Mouse (Mus musculus) embryonic facial prominence, embryonic 15.5 days (tissue): ENCODE data around the gene Fancf. TPM values are rescaled to one million over a fixed set of nuclear protein-coding genes. Genes with fewer than 3 reads are reported as not detected.
A peak's percentile ranks its signal among the peaks of the same experiment; 100 is the strongest.

ENCODE experiments used
- ATAC-seq: fragments of 200-750 bp; cut with Nextera tagmentation; 2 replicates; pipeline ENCODE4 v1.8.0; 2017; ENCODE audit warnings: low read depth, moderate TSS enrichment; ENCODE audit not compliant: insufficient number of reproducible peaks, low FRiP score, low TSS enrichment
- H3K27ac ChIP-seq: fragments of 300-500 bp; sonication (generic); replicated peaks from 2 replicates; pipeline ENCODE4 v1.5.1; 2015; ENCODE audit warnings: mild to moderate bottlenecking, inconsistent platforms
- H3K27me3 ChIP-seq: fragments of 300-500 bp; sonication (generic); 2 replicates; pipeline ENCODE4 v1.6.1; 2015; ENCODE audit warnings: inconsistent platforms
- H3K36me3 ChIP-seq: fragments of 300-500 bp; sonication (generic); 2 replicates; pipeline ENCODE4 v1.6.1; 2015; ENCODE audit warnings: mild to moderate bottlenecking, inconsistent platforms
- H3K4me1 ChIP-seq: fragments of 300-500 bp; sonication (generic); 2 replicates; pipeline ENCODE4 v1.6.1; 2015; ENCODE audit warnings: inconsistent platforms
- H3K4me2 ChIP-seq: fragments of 300-500 bp; sonication (generic); replicated peaks from 2 replicates; pipeline ENCODE4 v1.6.1; 2015; ENCODE audit warnings: mild to moderate bottlenecking, inconsistent platforms
- H3K4me3 ChIP-seq: fragments of 300-500 bp; sonication (generic); replicated peaks from 2 replicates; pipeline ENCODE4 v1.5.1; 2015; ENCODE audit warnings: mild to moderate bottlenecking, inconsistent platforms
- H3K9ac ChIP-seq: fragments of 300-500 bp; sonication (generic); 2 replicates; pipeline ENCODE4 v1.6.1; 2015; ENCODE audit warnings: inconsistent platforms
- H3K9me3 ChIP-seq: fragments of 300-500 bp; sonication (generic); replicated peaks from 2 replicates; pipeline ENCODE4 v1.6.1; 2016; ENCODE audit warnings: inconsistent platforms
- WGBS: fragments of 180-500 bp; shearing (Covaris S2); methylation state at CpG from one replicate; pipeline ENCODE4 v1.1.7; 2015; 5-methylcytosine and 5-hydroxymethylcytosine counted together
- polyA plus RNA-seq: library from polyadenylated mRNA; unstranded; fragments of >200 nt; fragmentation: Nextera tagmentation; extraction: Ambion mirVana; gene quantifications from 2 replicates; pipeline ENCODE4 v1.2.1, GENCODE M21; 2015

Fancf gene
- 10.1 and 11.3 TPM in 2 replicates for polyA plus RNA-seq

DNA sequence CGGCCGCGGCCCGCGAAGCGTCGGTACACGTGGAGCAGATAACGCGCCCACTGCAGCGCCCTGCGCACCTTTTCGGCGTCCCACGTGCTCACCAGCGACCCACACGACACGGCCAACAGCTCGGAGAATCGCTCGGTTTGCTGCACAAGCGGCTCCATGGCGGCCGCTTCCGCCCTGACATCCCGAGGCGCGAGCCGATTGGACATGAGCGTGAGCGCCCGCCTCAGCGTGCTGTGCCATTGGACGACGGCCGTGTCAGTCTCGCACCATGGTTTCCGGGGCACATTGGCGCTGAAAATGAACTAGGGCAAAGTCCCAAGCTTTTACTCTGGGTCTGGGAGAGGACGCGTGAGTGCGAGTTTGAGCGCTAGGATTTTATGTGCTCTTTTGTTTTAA lies at the start of gene Fancf:
TSS of gene Fancf (minus strand) at position 171 of the 396 bp plus-strand sequence.
- Histone ChIP-seq H3K27ac (peak within 1 kb of the TSS; percentile 98), H3K36me3 (no peaks in the 10 kb centered on the region), H3K4me3 (peak within 1 kb of the TSS; percentile 74), H3K4me1 (peaks cover 17% of the 10 kb centered on the region), H3K27me3 (no peaks in the 10 kb centered on the region), H3K9ac (peak within 1 kb of the TSS; percentile 63), H3K4me2 (peak within 1 kb of the TSS; percentile 87), H3K9me3 (no peaks in the 10 kb centered on the region)
- ATAC-seq, result peak; percentile 99
- WGBS, result 0% methylated on average over 43 of the region's 43 CpGs

DNA sequence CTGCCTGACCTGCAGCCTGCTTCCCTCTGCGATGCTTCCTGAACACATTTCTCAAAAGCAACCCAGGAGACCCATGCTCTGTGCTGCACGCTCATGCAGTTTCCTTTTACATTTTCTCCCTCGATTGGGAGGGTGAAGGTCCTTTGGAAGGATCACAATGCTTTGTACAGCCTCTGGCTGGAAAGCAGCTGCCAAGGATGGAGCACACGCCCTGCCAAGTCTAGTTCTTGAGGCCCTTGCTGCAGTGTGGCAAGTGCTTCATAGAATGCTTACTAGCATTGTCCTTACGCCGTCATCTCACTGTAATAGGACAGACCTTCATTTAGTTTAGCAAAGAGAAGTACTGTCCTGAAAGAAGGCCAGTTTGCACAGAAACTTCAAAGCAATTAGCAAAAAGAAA lies 37.0 kb upstream of the Fancf start:
- H3K4me2 ChIP-seq, result no peak overlapping the region
- no peaks in the 10 kb centered on the region for H3K4me1 ChIP-seq
- no peak for ATAC-seq
- H3K36me3 ChIP-seq, result no peaks in the 10 kb centered on the region
- no peaks in the 10 kb centered on the region for H3K27me3 ChIP-seq
- no peak overlapping the region for H3K4me3 ChIP-seq
- no peak overlapping the region for H3K9ac ChIP-seq
- no peak overlapping the region for H3K27ac ChIP-seq
- H3K9me3 ChIP-seq, result no peaks in the 10 kb centered on the region
- 54% methylated on average over 6 of the region's 6 CpGs for WGBS

DNA sequence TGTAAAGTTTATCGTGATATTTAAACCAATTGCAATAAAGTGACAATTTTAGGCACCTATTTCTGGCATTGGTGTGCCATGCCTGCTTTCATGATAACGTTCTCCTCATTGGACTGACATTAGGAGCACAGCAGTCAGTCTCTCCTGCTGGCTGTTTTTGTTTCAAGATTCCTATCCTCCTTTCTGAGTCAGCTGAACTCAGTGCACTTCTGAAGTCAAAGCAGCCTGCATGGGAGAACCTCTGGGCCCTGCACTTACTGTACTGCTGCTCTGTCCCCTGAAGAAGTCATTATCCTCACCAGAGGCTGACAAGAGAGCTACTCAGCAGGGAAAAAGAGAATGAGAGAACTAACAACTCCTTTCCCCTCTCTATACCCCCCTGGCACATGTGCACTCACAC lies 32.9 kb upstream of the Fancf start:
- H3K27ac ChIP-seq, result no peak overlapping the region
- no peak for ATAC-seq
- H3K9me3 ChIP-seq, result no peaks in the 10 kb centered on the region
- H3K27me3 ChIP-seq, result no peaks in the 10 kb centered on the region
- H3K4me2 ChIP-seq, result no peak overlapping the region
- H3K36me3 ChIP-seq, result no peaks in the 10 kb centered on the region
- WGBS, result 54% methylated on average over 2 of the region's 2 CpGs
- no peak overlapping the region for H3K9ac ChIP-seq
- H3K4me1 ChIP-seq, result no peaks in the 10 kb centered on the region
- no peak overlapping the region for H3K4me3 ChIP-seq

DNA sequence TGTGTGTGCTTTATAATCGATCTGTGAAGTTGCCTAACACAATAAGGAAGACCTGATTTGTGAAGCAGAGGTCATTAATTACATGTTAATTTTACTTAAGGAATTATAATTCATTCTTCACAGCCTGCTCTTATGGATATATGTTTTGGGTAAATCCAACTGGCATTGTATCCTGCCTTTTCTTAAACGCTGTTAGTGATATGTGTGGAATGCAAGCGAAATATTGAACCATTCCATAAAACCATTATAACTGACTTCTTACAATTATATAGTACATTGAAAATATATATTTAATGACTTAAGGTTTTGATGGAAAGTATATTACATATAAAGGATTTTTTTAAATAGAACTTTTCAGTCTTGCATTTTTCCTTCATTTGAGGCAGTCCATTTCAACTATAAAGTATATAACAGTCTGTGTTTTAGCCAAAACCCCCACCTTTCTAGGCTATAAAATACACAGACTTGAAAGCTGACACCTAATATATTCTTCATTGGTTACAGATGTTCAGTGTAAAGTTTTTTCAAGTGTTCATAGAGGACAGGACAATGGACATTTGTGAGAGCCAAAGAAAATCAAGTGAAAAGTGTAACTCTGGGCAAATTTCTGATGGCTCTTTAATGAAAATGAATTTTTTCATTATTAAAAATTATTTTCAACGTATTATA lies 32.2 kb upstream of the Fancf start:
- H3K27me3 ChIP-seq, result no peaks in the 10 kb centered on the region
- no peak overlapping the region for H3K27ac ChIP-seq
- no peaks in the 10 kb centered on the region for H3K9me3 ChIP-seq
- WGBS, result 63% methylated on average over 4 of the region's 4 CpGs
- H3K9ac ChIP-seq, result no peak overlapping the region
- H3K4me2 ChIP-seq, result no peak overlapping the region
- no peaks in the 10 kb centered on the region for H3K4me1 ChIP-seq
- ATAC-seq, result no peak
- H3K4me3 ChIP-seq, result no peak overlapping the region
- no peaks in the 10 kb centered on the region for H3K36me3 ChIP-seq

DNA sequence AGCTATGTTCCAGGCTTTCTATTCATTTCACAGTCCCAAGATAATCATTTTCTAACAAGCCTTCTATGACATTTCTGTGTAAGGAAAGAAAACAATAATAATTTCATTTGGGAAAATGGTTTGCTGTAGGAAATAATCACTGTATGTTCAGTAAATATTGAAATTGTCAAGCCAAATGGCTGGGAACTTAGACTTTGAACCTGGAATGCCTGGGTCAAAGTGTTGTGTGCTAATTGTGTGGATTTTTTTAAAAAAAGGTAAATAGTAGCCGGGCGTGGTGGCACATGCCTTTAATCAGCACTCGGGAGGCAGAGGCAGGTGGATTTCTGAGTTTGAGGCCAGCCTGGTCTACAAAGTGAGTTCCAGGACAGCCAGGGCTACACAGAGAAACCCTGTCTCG lies 30.9 kb upstream of the Fancf start:
- no peaks in the 10 kb centered on the region for H3K9me3 ChIP-seq
- no peaks in the 10 kb centered on the region for H3K4me1 ChIP-seq
- H3K4me2 ChIP-seq, result no peak overlapping the region
- WGBS, result 84% methylated on average over 4 of the region's 4 CpGs
- H3K4me3 ChIP-seq, result no peak overlapping the region
- no peak overlapping the region for H3K27ac ChIP-seq
- no peak overlapping the region for H3K9ac ChIP-seq
- no peaks in the 10 kb centered on the region for H3K27me3 ChIP-seq
- no peak for ATAC-seq
- no peaks in the 10 kb centered on the region for H3K36me3 ChIP-seq

DNA sequence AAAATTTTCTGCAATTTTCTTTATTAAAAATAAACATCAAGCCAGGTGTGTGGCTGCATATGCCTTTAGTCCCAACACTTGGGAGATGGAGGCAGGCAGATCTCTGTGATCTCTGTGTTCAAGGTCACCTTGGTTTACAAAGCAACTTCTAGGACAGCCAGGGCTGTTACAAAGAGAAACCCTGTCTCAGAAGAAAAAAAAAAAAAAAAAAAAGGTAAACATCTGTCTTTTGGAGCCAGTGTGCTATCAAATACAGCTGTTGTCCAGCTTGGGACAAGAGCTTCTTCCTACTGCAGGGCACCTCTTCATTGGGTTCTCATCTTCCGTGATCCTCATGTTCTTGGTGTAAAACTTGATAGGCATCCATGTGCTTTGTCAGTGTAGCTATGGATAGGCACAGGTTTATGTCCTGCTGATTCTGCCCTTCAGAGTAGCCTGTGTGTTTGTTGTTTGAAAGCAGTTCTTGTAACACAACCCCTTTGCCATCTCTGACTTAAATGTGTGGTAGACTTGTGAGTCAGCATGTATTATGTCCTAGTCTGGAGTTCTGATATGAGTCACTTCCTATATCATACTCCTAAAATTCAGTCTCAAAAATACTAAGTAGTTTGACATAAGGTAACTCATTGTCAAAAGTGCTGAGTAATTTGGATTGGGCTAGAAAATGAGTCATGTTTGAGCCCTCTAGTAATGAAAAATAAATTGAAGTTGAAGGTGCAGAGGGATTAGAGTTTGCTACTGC lies 30.3 kb upstream of the Fancf start:
- WGBS, result 84% methylated on average over 1 of the region's 1 CpGs

DNA sequence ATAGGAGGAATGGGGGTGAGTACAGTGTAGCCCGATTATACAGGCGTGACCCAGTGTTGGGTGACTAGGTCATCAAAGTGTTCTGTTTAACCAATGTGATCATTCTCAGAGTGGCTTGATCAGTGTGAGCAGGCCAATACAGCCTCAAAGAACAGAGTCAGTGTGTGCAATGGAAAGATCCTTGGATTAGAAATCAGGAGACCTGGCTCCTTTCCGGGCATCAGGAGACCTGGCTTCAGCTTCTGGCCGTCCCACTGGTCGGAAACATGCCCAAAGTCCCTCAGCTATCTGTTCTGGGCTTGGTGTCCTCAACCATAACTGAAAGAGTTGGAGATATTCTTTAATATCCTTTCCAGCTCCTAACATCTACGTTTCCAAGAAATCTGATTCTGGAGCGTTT lies 27.5 kb upstream of the Fancf start:
- Histone ChIP-seq H3K9ac (no peak overlapping the region), H3K36me3 (no peaks in the 10 kb centered on the region)
- 86% methylated on average over 7 of the region's 7 CpGs for WGBS

More for the DNA sequence above, 30.3 kb upstream of the Fancf start:
- Histone ChIP-seq H3K27ac (no peak overlapping the region), H3K36me3 (no peaks in the 10 kb centered on the region), H3K9ac (no peak overlapping the region), H3K4me2 (no peak overlapping the region), H3K27me3 (no peaks in the 10 kb centered on the region), H3K9me3 (no peaks in the 10 kb centered on the region), H3K4me3 (no peak overlapping the region), H3K4me1 (no peaks in the 10 kb centered on the region)
- no peak for ATAC-seq

DNA sequence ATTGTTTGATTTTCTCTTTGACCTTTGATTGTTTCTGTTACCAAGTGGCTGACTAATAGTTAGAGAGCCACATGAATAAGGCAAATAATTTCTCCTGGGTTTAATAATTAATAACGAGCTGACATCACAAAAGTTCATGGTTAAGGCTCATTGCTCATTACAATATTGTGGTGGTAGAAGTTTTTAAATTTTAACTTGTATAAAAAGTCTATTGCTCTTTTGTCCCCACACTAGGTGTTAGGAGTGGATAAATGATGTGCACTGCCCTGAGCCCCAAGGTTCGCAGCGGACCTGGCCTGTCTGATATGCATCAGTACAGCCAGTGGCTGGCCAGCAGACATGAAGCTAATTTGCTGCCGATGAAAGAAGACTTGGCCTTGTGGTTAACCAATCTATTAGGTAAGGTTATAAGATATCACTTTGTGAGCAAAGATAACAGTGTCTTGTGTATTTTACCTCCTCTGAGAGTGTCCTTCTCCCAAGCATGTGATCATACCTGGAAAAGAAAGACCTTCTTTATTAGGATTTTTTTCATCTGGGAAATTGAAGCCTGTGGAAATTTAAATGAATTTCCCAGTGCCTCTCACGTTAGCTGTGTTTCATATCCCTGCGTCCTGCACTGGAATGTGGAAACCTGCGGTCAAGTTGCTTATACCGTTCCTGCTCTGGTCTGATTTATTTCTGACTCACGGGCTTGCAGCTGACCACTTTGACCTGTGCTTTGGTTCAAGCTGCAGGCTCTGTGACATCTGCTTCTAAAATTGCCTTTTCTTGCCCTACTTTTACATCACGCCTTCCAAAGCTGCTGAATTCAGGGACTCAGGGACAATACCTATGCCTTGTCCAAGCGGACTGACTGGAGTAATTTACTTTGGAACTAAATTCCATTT lies 25.9 kb upstream of the Fancf start:
- H3K36me3 ChIP-seq, result no peaks in the 10 kb centered on the region
- no peak overlapping the region for H3K4me2 ChIP-seq
- H3K27ac ChIP-seq, result no peak overlapping the region
- 74% methylated on average over 11 of the region's 11 CpGs for WGBS
- ATAC-seq, result no peak
- no peak overlapping the region for H3K9ac ChIP-seq
- H3K4me1 ChIP-seq, result no peaks in the 10 kb centered on the region
- no peaks in the 10 kb centered on the region for H3K9me3 ChIP-seq
- no peaks in the 10 kb centered on the region for H3K27me3 ChIP-seq
- no peak overlapping the region for H3K4me3 ChIP-seq

More for the DNA sequence above, 27.5 kb upstream of the Fancf start:
- ATAC-seq, result no peak
- H3K27ac ChIP-seq, result no peak overlapping the region
- no peaks in the 10 kb centered on the region for H3K27me3 ChIP-seq
- H3K4me1 ChIP-seq, result no peaks in the 10 kb centered on the region
- no peak overlapping the region for H3K4me3 ChIP-seq
- H3K4me2 ChIP-seq, result no peak overlapping the region
- H3K9me3 ChIP-seq, result no peaks in the 10 kb centered on the region

DNA sequence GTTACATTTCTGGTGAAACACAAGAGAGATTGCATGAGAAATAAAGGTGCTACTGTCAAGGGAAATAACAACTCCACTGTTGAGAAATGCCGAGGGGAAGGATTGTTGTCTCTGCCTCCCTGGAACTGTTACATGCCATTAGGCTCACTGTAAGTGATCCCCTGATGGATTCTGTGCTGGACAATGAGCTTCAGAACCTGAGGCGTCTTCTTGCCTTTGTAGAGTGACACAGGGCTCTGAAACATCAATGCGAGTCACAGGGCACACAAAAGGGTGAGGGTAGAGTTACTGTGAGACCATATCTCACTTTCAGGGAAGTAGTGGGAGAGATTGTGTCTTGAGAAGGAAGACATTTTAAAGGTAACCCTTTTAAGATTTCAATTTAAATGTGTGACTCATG lies 23.3 kb upstream of the Fancf start:
- Histone ChIP-seq H3K9me3 (no peaks in the 10 kb centered on the region), H3K9ac (no peak overlapping the region), H3K4me2 (no peak overlapping the region), H3K27me3 (no peaks in the 10 kb centered on the region), H3K4me1 (no peaks in the 10 kb centered on the region), H3K27ac (no peak overlapping the region), H3K4me3 (no peak overlapping the region), H3K36me3 (no peaks in the 10 kb centered on the region)
- ATAC-seq, result no peak
- 39% methylated on average over 3 of the region's 3 CpGs for WGBS

DNA sequence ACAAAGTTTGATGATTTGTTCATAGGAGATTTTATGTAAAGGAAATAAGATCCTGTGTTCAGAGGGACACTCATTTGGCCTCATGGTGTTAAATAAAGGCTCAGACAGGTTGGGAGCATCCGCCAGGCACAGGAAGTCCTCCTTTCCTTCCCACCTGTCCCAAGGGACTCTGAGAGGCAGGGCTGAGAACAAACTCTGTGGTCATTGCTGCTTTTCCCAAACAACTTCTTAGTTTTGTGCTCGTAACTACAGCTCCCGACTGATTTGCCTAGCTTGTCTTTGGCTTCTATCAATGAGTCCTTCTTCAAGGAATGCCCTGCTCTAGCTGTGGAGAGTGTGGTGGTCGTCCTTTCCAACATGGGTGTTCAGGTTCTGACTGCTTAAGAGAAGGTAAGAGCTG lies 18.1 kb upstream of the Fancf start:
- Histone ChIP-seq H3K27ac (no peak overlapping the region), H3K4me1 (peaks cover 12% of the 10 kb centered on the region), H3K4me3 (no peak overlapping the region), H3K36me3 (no peaks in the 10 kb centered on the region), H3K9ac (no peak overlapping the region), H3K4me2 (0 out of 2 replicates have a peak overlapping the region, but pooled peaks have one; percentile 13), H3K27me3 (no peaks in the 10 kb centered on the region), H3K9me3 (no peaks in the 10 kb centered on the region)
- 76% methylated on average over 4 of the region's 4 CpGs for WGBS
- ATAC-seq, result no peak

DNA sequence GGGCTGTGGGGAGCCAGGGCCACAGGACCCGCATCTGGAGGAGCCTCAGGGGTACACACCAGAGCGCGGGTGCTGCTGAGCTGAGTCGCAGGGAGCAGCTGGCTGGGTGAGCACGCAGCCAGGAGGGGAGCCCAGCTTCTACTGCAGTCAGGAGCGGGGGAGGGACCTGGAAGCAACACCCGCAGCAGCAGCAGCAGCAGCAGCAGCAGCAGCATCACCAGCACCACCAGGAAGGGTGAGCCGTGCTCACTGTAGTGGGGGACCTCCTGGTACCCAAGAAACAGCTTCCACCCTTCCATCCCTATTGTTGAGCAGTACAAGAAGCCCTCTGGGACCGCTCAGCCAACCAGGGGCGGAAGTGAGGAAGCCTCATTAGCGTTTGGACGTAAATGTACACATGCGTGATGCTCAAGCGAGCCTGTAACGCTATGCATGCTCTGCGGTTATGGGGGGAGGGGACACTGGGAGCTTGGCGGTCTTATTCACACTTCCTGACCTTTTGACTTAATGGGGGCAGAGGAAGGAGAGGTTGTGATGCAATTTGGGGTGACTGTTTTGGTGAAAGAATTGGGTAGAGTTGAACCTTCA lies 17.2 kb upstream of the Fancf start:
- peak overlapping the region; percentile 16 for H3K9ac ChIP-seq
- H3K4me2 ChIP-seq, result peak overlapping the region; percentile 87
- H3K27me3 ChIP-seq, result no peaks in the 10 kb centered on the region
- under 1% methylated on average over 17 of the region's 17 CpGs for WGBS
- peak; percentile 80 for ATAC-seq
- H3K27ac ChIP-seq, result peak overlapping the region; percentile 92
- H3K36me3 ChIP-seq, result no peaks in the 10 kb centered on the region
- H3K9me3 ChIP-seq, result no peaks in the 10 kb centered on the region
- peak overlapping the region; percentile 50 for H3K4me3 ChIP-seq
- H3K4me1 ChIP-seq, result peaks cover 12% of the 10 kb centered on the region
